Mouse (Mus musculus): ENCODE data around the gene Gm36176.
"Not testable (repeated sequence)": the region's sequence is repeated elsewhere in the genome, so short reads cannot be mapped to it uniquely, and the experiment has no call there.

Gene Gm36176

DNA sequence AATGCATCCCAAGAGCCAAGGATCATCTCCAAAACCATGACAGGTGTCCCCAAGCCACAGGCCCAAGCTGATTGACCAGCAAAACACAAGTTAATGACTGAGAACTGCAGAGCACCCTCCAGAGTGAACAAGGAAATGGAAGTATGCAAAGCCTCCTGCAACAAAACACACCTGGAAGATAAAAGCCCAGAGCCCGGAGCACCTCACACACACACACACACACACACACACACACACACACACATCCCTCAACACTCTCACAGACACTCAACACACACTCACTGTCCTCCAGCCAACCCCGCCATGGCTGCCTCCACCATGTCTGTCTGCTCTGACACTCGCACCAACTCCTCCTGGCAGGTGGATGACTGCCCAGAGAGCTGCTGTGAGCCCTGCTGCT lies at the start of gene Gm36176:
Gene Gm36176, plus strand, starts transcription at position 301 of the 400 bp plus-strand sequence.
- DNase-seq (ENCODE audit: low spot score), result no peak

DNA sequence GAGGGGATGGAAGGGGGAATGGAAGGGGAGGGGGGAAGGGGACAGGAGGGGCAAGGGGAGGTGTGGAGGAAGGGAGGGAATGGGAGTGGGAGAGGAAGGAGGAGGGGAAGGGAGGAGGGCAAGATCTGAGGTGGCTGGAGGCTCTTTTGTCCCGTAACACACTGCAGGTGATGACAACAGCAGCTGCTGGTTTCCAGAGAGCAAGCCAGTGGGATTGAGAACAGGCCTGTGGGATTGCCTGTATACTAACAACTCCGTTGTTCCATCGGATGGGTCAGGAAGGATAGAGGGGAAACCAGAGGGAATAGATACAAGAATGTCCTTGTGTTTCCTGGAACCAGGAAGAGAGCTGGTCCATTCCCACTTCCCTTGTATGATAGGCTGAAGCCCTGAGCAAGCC lies 48.9 kb upstream of the Gm36176 start:
- DNase-seq (ENCODE audit: low spot score), result no peak

DNA sequence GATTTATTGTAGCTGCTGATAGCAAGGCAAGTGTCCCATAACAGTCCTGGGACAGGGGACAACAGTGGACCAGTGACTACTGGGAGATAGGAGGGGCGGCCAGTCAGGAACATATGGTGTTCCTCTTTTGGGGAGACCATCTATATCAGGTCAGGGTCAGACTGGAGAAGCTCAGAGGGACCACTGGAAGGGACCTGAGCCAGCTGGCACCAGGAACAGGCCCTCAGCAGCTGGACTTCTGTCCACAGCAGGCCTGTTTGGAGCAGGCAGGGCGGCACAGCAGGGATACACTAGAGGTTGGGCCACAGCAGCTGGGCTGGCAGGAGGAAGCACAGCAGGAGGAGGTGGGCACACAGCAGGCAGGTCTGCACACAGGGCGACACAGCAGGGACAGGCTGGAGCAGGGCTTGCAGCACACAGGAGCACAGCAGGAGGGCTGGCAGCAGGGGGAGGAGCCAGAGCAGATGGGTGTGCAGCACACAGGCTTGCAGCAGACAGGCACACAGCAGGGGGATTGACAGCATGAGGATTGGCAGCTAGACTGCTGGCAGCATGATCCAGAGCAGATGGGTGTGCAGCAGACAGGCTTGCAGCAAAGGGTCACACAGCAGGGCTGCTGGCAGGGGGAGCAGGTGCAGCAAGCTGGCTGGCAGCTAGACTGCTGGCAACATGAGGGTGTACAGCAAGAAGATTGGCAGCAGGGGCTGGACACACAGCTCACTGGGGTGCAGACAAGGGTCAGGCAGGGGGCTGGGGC lies 48.3 kb upstream of the Gm36176 start:
- DNase-seq (ENCODE audit: low spot score), result not testable (repeated sequence)

DNA sequence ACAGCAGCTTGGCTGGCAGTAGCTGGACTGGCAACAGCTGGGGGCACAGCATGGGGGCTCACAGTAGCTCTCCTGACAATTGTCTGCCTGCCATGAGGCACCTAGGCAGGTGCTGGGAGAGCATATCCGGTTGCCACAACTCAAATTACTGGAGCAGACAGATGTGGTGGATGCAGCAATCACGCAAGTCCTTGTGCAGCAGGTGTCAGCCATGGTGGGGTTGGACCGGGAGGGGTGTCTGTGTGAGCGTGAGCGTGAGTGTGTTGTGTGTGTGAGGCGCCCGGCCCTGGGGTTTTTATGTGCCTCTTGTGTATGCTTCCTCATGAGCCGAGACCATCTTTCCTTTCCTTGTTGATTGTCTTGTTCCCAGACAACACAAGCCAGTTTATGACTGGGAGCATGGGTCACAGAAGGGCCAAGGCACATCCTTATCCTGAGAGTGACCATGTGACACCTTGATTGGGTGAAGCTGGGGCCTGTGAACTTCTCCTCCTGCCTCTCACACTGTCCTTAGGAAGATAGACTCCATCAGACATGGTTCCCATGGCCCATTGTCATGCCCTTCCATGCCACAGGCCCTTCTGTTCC lies 47.6 kb upstream of the Gm36176 start, which contains the start of gene Gm19668:
Gene Gm19668, minus strand, starts transcription at position 213 of the 588 bp plus-strand sequence.
- no peak for DNase-seq (ENCODE audit: low spot score)

DNA sequence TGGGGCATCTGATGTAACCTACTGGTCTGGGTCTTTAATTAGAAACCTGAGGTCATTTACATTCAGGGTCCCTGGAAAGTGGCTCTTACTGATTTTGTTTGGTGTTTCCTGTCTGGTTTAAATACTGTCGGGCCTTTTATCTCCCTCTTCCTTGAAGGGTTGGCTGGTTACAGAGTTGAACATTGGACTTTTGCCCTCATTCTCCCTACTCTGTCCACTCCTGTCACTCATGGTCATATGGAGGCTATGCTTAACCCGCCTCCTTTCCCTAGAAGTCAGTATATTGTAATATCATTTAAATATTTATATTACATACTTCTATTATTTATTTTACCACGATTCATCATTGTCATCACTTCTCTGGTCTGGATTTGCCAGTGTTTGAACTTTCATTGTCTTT lies 42.5 kb upstream of the Gm36176 start:
- no peak for DNase-seq (ENCODE audit: low spot score)

DNA sequence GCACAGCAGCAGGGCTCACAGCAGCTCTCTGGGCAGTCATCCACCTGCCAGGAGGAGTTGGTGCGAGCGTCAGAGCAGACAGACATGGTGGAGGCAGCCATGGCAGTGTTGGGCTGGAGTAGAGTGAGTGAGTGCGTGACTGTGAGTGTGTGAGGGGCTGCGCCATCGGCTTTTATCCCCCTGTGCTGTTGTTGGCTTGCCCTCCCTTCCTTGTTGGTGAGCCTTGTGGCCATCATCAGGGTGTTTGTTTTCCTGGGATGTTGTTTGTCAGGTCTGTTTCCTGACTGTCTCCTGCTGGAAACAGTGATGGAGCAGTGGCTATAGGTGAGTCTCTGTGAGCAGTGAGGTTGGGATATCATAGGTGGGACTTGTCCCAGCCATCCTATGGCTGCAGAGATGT lies 34.9 kb upstream of the Gm36176 start, which contains the start of gene Gm9507:
Gene Gm9507, minus strand, starts transcription at position 101 of the 400 bp plus-strand sequence.
- DNase-seq (ENCODE audit: low spot score), result no peak

DNA sequence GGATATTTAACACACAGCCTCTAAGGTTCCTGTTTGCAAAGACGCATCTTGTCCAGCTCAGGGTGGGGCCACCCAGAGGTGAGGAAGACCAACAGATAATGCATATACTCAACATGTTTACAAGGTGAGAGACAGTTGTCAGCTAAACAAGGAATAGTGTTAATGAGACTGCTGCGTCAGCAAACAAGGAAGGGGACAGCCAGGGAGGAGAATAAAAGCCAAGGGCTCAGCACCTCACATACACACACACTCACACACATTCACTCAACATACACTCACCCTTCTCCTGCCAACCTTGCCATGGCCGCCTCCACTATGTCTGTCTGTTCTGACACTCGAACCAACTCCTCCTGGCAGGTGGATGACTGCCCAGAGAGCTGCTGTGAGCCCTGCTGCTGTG lies 32.2 kb upstream of the Gm36176 start, which contains the start of gene Gm2696:
Gene Gm2696, plus strand, starts transcription at position 301 of the 400 bp plus-strand sequence.
- DNase-seq (ENCODE audit: low spot score), result no peak

DNA sequence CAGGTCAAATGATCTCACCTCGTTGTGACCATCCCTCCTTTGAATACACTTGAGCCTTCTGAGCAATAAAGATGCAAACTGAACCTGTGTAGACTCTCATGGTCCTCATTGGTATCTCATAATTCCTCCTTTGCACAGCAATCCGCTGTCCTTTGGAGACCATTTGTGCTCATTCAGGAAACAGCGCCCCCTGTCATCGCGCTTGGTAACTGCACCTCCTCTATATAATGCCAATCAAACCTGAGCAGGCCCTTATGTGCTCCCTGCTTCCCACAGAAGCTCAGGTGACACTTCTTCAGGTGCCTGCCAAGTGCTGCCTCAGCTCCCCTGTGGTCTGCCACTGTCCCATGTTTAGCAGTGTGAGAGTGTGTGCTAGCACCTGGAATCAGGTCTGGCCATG lies 31.1 kb upstream of the Gm36176 start:
- DNase-seq (ENCODE audit: low spot score), result no peak

DNA sequence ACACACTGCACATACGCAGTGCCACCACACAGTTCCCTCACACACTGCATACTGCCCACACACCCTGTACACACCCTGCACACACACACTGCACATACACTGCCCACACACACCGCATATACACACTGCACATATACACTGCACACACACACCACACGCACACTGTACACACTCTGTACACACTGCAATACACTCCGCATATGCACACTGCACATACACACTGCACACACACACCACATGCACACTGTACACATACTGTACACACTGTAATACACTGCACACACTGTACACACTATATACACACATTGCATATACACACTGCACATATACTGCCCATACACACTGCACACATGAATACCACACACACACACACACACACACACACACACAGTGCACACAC lies 28.1 kb upstream of the Gm36176 start:
- no peak for DNase-seq (ENCODE audit: low spot score)

DNA sequence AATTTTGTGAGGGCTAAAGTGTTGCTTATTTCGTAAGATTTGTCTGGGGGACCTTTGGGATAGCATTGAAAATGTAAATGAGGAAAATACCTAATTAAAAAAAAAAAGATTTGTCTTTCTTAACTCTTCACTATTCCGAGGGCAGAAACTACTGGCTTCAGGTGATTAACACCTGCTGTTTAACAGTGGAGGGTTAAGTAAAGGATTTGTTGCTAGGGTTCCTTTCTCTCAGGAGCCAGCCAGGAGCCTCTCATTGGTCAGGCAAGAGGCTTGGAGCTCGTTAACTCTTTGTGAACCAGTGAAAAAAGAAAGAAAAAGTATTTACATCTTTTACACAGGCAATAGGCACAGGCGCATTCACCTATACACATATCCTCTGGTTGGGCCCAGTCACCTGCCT lies 27.4 kb upstream of the Gm36176 start:
- DNase-seq (ENCODE audit: low spot score), result no peak

DNA sequence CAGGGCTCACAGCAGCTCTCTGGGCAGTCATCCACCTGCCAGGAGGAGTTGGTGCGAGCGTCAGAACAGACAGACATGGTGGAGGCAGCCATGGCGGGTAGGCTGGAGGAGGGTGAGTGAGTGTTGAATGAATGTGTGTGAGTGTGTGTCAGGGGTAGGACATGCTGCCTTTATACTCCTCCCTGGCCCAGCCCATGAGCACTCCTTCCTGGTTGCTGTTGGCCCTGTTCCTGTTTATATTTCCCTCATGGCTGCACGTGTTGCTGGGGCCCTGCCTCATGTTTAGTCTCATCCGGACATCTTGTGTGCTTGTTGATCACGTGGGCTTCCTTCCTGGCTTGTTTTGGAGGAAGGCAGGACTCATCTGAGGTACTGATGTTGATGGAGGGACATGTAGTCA lies 19.7 kb upstream of the Gm36176 start, which contains the start of gene Krtap10-4:
Gene Krtap10-4, minus strand, starts transcription at position 145 of the 400 bp plus-strand sequence.
- DNase-seq (ENCODE audit: low spot score), result no peak

DNA sequence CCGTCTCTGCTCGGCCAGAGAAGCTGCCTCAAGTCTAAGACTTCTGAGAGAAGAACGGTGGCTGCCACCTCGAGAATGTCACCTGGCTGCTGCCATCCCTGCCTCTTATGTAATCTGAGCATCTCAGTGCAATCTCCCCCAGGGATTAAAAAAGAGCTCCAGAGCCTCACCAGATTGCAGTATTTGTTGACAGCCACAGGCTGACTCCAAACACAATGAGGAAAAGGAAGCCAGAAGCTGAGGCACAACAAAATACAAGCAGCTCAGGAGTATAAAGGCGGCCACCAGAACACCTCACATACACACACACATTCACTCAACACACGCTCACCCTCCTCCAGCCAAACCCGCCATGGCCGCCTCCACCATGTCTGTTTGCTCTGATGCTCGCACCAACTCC lies 11.0 kb upstream of the Gm36176 start, which contains the start of gene Krtap10-10:
Gene Krtap10-10, plus strand, starts transcription at position 301 of the 400 bp plus-strand sequence.
- DNase-seq (ENCODE audit: low spot score), result no peak

DNA sequence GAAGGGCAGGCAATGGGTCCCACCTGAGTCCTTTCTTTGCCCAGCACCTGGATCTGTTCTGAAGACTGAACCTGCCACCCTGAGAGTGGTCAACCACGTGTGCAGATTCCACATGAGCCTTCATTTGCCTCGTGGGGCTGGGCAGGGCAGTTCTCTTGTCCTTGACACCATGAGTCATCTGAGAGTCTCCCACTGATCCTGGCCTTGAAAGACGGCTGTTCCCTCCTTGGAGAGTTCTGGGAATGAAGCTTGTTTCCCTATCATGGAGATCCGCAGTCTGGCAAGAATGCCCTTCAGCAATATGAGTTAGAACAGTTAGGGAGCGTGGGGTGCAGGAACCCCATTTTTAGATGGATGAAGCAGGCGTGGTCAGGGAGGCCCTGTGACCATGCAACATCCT lies 7.6 kb upstream of the Gm36176 start:
- DNase-seq (ENCODE audit: low spot score), result no peak

DNA sequence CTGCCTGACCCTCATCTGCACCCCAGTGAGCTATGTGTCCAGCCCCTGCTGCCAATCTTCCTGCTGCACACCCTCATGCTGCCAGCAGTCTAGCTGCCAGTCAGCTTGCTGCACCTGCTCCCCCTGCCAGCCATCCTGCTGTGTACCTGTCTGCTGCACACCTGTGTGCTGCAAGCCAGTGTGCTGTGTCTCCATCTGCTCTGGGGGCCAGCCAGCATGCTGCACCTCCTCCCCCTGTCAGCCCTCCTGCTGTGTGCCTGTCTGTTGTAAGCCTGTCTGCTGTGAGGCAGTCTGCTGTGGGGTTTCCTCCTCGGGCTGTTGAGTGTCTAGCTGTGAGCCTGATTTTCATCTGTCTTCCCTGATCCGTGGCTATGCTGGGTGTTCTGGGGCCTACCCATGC lies 358 bp downstream of the Gm36176 start:
- no peak for DNase-seq (ENCODE audit: low spot score)

DNA sequence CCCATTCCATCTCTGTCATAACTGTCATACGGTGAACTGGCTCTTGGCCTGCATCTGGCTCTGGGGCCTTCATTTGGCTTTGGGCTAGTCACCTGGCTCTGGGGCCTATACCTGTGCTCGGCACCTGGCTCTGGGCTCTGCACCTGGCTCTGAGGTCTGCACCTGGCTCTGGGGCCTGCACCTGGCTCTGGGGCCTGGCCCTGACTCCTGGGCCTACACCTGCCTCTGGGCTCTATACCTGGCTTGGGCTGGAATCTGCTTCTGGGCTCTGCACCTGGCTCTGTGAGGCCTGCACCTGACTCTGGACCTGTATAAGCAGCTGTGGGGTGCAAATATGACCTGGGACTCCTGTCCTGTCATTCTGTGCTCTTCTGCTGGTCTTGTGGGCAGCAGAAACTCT lies 935 bp downstream of the Gm36176 start:
- DNase-seq (ENCODE audit: low spot score), result no peak

DNA sequence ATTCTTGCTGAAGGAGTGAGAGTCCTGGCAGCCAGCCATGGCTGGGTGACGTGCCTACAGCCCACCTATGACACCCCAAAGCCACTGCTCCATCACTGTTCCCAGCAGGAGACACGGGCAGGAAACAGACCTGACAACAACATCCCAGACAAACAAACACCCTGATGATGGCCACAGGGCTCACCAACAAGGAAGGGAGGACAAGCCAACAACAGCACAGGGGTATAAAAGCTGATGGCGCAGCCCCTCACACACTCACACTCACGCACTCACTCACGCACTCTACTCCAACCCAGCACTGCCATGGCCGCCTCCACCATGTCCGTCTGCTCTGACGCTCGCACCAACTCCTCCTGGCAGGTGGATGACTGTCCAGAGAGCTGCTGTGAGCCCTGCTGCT lies 6.0 kb downstream of the Gm36176 start, which contains the start of gene Gm10318:
Gene Gm10318, plus strand, starts transcription at position 301 of the 400 bp plus-strand sequence.
- no peak for DNase-seq (ENCODE audit: low spot score)

DNA sequence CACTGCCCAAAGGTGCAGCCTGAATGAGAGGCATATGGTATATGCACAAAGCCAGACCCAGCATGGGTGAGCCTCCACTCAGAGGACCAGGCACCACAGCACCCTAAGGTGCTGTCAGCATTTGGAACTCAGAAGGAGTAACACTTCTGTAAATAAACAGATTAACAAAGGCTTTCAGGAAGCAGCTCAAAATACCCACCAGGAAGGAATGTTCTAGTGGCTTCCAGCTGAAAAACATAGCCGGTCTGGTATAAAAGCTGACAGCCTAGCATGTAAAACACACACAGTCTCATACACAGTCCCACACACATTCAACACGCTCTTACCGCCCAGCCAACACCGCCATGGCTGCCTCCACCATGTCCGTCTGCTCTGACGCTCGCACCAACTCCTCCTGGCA lies 15.1 kb downstream of the Gm36176 start, which contains the start of gene Gm3285:
Gene Gm3285, plus strand, starts transcription at position 301 of the 400 bp plus-strand sequence.
- DNase-seq (ENCODE audit: low spot score), result no peak

DNA sequence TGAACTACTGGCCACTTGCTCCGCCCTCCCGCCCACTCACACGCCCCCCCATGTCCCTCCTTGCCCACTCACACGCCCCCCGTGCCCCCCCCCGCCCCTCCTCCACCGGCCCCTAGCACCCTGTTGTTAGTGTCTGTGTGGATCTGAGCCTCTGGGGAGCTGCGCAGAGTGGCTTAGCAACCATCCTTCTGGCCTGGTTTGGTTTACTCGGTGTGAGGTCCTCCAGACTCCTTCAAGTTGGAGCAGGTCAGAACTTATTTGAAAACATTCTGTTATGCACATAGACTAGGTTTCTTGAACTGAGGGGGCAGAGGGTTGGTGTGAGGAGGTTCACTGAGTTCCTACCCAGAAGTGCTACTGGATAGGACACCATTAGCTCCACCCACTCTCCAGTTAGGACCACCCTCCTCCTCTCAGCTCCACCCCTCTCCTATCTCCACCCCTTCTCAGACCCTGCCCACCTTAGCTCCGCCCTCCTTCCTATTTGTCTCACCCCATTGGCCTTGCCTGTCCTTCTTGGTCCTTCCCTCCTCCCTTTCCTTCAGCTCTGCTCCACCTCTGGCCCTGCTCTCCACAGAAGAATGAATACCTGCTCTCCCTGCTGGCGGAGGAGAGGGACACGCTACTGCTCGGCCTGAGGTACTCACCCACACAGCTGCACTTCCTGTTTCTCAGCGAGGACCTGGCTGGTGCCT lies 17.6 kb downstream of the Gm36176 start:
- DNase-seq (ENCODE audit: low spot score), result peak; percentile 55

DNA sequence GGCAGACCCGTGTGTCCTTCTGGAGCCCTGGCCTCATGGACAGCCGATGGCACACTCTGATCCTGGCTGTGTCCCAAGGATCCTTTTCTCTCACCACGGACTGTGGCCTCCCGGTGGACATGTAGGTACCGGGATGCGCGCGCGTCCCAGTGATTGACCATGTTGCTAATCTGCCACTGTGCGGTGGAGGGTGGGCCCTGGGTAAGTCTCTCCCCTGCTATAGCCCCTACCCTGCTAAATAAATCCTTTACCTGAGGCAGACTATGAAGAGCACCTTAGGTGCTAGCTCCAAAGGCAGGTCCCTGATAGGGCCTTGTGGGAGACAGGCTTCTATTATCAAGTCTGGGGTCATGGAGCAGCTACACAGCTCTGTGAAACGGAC lies 18.1 kb downstream of the Gm36176 start:
- DNase-seq (ENCODE audit: low spot score), result no peak

DNA sequence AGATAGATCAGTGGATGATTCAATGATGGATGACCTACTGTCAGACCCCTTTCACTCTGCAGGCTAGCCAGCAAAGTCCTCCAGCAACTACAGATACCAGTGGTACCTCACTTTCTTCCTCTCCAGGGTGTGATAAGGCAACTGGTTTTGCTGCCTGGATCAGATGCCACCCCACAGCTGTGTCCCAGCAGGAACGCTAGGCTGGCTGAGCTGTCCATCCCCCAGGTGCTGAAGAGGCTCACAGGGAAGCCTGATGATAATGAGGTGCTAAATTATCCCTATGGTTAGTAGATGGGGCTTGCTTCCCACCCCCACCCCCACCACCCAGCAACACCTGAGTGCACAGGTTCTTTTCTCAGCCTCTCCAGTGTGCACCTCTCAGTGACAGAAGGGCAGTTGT lies 20.9 kb downstream of the Gm36176 start:
- no peak for DNase-seq (ENCODE audit: low spot score)

DNA sequence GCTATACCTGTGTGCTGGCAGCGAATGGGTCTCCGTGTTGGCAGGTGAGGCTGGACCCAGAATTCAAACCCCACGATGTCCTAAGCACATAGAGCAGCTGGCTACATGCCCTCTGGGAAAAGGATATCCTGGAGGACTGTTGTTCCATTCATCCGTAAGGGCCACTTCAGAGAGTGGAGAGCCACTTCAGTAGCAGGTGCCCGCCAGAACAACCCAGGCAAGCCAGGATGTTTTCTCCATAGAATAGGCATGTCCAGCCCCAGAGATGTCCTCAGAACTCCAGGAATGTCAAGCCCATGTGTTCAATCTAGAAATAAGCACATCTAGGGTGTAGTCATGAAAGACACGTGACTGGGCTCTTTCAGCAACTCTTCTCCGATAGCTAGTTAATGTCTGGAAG lies 23.0 kb downstream of the Gm36176 start:
- no peak for DNase-seq (ENCODE audit: low spot score)

DNA sequence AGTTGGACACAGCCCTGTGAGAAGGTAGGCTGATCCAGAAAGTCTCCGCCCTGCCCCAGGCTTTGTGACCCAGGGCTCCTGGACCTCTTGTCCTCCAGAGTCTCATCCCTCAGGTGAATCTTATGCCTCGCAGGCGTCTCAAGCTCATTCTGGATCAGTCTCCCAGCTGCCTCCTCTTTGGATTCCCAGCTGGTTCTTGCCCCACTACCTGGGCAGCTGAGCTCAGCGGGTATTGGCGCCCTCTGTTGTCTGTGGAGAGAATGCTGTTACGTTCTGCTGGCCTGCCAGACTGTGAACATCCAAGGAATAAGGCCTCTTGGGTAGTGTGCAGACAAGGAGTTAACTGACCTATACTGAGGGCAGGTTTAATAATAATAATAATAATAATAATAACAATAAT lies 32.4 kb downstream of the Gm36176 start:
- DNase-seq (ENCODE audit: low spot score), result peak; percentile 42

DNA sequence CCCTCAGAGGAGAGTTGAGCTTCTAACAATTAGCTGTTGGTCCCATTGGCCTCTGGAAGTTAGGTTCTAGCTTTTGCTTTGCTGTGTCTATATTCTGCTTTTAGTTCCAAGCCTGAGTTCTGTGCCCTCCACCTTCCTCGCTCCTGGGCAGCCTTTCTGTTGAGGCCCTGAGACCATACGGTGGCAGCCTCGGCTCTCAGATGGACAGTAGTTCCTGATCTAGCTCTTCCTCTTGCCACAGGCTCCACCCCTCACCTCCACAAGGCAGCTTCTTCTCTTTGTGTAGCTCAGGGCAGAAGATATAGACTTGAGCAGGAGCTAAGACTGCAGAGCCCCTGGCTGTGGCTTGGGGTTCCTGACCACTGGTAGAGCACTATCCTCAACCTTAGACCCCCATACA lies 33.7 kb downstream of the Gm36176 start:
- DNase-seq (ENCODE audit: low spot score), result no peak

All from urinary bladder, postnatal 25 days (tissue).